Mouse (Mus musculus) adipocyte (in vitro differentiated cells): ENCODE results near the gene Parp9.
"Not testable (repeated sequence)": the region's sequence is repeated elsewhere in the genome, so short reads cannot be mapped to it uniquely, and the experiment has no call there.

Experiments
- DNase-seq: peaks from one replicate; pipeline ENCODE4 v3.0.0-alpha.2; 2016; ENCODE audit warnings: low spot score

Gene Parp9

DNA sequence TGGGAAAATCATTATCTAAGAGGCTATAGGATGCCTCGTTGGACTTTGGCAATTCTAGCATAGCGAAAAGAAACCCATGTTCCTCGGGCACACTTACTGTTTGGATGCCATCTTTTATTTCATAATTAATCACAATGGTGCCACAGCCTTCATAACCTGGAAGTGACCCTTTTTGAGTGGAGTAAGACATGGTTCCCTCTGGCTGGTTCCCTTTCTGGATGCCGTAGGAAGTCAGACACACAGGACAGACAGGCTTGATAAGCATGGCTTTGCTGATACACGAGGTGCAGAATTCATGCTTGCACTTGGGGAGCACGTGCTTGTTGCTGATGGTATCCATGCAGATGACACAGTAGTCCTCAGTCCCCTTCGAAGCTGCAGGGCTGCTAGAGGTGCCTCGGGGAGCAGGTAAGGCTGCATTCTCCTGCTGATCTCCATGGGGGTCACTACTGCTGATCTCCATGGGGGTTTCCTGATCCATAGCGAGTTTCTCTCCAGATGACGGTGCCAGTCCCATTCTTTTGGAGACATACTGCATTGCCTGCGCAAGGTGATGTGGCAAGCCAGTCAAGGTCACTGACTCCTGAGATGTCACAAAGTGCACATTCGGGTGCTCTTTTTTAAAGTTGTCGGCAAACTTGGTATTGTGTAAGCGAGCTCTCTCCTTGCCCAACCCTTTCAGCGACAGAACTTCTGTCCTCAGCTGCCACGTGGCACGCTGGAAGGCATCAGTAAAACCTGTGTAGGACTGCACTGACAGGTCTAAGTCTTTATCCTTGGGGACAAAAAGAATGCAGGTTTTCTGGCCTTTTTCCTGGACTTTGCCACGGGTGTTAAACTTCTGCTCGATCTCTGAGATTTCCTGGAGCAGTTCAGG is 5.9 kb upstream of the Parp9 start:
- DNase-seq: no peak

DNA sequence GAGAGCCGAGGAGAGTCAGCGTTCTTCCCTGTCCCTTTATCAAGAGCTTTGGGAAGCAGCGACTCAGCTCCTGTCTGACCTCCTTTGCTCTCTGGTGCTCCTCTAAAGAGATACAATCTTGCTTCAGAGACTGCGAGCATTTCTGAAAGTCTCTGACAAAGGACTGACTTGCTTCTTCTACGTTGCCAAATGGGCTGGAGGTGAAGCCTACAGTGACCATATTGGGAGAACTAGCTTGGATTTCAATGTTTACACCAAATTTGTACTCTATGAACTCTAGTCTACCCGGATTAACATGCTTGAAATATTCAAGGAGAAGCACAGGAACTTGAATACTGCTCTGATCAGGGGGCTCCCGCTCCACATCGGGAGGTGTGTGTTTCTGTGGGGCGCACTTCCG is 5.1 kb upstream of the Parp9 start:
- DNase-seq: peak; percentile 53

DNA sequence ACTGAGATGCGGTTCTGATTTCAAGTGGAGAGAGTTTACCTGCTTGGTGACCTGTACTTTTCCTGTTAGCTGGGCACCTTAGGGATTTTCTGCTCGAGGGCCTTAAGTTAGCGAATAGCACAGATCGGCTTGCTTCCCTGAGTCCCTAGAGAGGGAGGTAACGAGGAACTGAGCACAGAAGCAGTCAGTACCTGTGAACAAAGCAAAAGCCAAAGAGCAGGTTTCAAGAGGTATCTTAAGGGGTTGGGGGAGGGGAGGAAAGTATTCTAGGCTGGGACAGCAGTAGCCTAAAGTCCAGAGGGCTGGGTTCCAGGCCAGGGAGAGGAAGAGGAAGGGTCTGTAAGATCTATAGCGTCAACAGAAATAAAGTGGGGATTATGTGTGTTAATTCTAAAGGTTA is 991 bp downstream of the Parp9 start:
- DNase-seq: no peak

DNA sequence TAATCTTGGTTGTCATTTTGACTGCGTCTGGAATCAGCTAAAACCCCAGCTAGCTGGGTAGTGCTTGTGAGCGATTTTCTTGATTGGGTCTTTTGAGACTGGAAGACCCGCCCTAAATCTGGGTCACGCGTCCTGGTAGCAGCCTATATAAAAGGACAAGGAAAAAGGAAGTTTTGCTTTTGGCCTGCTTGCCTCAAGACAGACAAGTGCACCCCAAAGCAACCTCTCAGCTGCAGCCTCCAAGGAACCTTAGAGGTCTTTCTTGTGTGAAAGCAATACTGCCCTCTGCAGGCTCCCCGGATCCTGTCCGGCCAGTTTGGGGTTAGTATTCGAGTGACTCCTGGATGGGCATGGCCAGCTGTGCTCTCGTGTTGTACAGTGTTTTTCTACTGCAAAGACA is 1.4 kb downstream of the Parp9 start:
- DNase-seq: peak; percentile 97

DNA sequence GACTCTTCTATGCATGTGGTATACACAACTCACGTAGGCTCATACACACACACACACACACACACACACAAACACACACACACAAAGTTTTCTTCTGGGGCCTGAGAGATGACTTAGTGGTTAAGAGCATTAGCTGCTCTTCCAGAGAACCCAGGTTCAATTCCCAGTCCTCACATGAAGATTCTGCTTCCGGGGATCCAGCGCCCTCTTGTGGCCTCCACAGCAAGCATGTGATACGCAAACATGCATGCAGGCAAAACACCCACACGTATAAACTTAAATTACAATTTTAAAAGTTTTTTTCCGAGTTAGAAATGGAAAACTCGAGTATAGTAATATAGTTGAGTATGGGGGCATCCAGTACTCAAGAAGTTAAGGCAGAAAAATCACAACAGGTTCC is 3.1 kb downstream of the Parp9 start:
- no peak for DNase-seq

DNA sequence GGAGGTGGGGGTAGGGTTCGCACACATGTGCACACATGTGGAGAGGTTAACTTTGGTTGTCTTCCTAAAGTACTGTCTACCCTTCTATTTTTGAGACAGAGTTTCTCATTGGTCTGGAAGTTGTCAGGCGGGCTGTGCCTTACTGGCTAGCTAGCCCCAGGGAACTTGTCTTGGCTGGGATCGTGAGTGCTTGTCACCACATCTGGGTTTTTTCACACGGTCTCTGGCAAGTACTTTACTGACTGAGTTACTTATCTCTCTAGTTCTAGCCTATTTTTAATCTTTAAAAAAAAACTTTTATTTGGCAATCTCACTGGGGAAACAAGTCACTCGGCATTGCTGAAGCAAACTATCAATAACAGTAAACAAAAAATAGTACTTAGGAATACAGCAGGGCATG is 11.0 kb downstream of the Parp9 start:
- peak; percentile 85 for DNase-seq

DNA sequence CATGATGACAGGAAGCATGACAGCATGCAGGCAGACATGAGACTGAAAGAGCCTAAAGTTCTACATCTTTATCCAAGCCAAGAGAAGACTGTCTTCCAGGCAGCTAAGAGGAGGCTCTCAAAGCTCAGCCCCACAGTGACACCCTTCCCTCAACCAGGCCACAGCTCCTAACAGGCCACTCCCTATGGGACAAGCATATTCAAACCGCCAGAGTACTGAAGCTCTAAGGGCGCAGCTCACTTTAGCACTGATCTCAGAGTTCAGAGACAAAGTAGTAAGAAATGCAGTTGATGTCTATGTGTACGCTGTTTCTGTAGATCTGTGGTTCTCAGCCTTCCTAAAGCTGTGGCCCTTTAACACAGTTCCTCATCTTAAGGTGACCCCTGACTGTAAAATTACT is 12.9 kb downstream of the Parp9 start:
- no peak for DNase-seq

DNA sequence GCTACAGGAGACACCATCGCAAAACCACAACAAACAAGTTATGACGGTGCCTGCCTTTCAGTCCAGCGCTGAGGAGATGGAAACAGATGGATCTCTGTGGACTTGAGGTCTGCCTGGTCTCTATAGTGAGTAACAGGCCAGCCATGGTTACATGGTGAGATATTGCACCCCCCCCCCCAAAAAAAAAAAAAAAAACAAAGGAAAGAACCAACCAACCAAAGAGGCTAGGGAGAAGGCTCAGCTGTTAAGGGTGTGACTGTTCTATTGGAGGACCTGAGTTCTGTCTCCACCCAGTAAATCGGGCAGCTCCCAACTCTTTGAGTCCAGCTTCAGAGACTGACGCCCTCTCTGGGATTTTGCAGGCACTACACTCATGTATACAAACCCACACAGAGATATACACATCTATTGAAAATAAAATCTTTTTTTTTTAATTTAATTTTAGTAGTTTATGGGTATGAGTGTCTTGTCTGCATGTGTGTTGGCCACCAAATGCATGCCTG is 14.4 kb downstream of the Parp9 start:
- no peak for DNase-seq

DNA sequence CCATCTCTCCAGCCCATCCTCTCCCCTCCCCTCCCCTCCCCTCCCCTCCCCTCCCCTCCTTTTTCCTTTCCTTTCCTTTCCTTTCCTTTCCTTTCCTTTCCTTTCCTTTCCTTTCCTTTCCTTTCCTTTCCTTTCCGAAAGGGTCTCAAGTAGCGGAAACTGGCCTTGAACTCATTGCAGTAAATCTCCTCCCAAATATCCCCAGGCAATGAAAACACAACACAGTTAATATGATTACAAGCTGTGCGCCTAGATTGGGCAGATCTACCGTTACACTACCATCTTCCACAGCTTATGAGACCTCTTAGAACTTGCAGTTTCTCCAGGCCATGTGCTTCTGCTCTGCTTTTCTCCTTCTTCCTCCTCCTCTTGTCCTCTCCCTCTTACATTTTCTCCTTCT is 27.7 kb downstream of the Parp9 start:
- DNase-seq: not testable (repeated sequence)

DNA sequence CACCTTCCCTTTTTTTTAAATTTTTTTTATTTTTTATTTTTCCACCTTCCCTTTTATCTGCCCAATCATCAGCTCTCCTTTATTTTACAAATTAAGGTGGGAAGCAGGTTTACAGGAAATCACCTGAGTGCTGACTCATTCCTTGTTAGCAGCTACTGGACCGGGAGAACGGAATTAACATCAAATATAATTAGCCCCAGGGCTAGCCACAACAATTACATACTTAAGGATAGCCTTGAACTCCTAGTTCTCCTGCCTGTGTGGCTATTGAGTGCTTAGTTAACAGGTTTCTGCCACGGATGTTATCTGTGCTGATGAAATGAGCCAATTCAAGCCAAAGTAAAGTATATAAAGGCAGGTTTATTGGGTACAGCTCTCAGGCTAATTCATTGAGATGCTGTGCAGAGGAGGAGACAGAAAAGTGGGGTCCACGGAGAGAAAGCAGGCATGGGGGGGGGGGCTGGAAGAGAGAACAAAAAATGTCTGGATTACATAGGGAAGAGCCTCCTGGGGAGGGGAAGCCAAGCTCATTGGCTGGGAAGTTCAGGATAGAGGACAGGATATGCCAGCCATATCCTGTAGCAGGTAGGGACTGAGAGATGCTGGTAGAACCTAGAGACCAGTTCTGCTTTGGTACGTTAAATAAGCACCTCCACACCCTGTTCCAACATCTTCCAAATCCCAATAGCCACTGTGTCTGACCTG is 28.3 kb downstream of the Parp9 start:
- no peak for DNase-seq

DNA sequence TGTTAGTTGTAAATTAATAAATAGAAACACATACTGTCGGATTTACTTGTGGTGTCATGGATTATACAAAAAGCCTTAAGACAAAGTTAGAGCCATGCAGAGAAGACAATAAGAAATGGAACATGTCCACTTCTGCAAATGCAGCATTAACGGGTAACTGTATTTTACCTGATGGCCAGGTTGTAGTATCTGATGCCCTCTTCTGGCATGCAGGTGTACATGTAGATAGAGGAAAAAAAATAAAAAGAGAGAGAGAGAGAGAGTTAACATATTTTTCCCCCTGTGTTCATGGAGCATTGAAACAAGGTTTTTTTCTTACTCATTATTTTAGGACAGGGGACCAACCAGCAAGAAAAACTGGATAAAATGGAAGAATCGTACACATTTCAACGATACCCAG is 29.0 kb downstream of the Parp9 start:
- no peak for DNase-seq

DNA sequence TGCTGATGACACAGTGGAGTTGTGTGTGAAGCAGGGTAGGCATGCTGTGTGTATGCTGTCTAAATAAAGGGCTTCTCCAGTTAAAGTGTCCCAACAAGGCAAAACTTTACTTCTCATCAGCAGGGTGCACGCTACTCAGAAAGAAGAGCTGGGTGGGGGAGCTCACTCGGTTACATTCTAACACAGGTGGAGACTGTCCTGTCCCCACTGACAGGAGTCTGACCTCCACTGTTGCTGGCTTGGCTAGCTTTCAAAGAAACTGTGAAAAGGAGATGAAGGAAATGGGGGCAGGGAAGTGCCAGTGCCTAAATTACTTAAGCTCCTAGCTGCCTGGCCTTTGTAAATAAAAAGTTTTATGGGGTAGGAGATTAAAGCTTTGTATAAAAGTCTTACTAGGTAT is 29.9 kb downstream of the Parp9 start:
- no peak for DNase-seq

DNA sequence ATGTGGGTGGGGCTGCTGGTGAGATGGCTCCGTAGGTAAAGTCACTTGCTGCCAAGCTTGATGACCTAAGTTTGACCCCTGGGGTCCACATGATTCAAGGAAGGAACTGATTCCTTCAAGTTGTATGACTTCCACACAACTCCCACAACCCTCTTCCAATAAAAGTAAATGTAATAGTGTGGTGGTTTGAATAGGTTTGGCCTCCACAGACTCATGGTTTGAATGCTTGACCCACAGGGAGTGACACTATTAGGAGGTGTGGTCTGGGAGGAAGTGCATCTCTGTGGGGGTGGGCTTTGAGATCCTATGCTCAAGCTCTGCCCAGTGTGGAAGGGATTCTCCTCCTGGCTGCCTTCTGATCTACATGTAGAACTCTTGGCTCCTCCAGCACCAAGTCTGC is 35.8 kb downstream of the Parp9 start:
- DNase-seq: no peak

DNA sequence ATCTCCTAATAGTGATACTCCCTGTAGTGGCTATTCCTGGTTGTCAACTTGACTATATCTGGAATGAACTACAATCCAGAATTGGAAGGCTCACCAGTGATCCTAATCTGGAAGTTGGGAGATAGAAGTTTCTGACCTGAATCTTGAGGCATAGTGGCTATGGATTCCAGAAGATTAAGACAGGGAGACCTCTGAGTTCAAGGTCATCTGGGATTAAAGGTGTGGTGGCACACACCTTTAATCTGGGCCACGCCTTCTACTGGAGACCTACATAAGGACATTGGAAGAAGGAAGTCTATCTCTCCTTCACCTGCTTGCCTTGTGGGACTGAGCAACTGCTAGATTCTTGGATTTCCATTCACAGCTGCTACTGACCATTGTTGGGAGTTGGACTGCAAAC is 40.2 kb downstream of the Parp9 start, which contains the start of gene Kpna1:
Kpna1 (plus strand) TSS at position 301 of the 400 bp plus-strand sequence.
- DNase-seq: not testable (repeated sequence)

DNA sequence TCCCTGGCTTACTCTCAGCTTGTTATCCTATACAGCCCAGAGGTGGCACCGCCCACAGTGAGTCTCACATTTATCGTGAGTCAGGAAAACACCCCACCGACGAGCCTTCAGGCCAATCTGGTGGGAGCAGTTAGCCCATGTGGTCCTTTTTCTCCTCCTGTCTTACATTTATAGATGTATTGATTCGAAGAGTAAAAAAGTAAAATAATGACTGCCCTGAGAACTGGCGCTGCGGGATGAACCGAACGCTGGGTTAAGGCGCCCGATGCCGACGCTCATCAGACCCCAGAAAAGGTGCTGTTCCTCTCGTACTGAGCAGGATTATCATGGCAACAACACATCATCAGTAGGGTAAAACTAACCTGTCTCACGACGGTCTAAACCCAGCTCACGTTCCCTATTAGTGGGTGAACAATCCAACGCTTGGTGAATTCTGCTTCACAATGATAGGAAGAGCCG is 43.1 kb downstream of the Parp9 start:
- peak; percentile 100 for DNase-seq

DNA sequence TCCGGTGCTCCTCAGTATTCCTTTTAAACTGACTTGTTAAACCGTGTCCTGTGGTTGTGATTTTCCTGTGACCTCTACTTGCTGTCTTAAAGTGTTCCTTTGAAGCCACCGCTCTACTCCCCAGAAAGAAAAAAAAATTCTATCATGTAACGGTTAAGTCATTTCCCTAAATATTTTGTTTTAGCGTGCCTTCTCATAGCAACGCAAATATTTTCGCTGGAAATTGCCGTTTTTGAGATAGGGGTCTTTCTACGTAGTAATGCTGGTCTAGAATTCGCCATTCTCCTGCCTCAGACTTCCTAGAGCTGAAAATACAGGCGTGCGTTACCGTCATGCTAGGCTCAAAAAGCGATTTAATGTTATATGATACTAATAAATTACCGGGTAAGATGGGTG is 44.2 kb downstream of the Parp9 start:
- DNase-seq: no peak

DNA sequence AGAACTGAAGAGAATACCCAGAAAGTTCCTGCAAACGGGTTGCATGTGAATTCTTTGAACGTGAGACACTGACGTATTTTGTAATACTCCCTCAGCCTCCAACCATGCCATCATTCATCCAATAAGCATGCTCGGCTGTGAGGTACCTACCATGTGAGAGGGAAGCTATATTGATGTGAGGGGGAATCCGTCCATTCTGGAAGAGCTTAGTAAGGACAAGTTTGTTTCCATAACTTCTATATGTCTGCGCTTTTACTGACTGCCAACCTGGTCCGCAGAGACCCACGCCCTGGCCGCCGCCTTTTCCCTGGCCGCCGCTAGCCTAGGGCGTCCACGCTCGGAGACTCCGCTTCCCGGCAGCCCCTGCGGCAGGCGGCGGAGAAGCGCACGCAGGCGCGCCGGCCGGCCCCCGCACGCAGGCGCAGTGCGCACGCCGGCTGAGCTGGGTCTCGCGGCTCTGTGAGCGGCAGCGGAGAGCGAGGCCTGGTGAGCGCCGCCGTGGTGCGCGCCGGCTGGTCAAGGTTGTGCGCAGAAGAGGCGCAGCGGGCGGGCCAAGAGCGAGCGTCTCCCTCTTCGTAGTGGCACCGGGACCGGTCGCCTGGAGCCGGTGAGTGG is 44.7 kb downstream of the Parp9 start:
- peak; percentile 92 for DNase-seq

DNA sequence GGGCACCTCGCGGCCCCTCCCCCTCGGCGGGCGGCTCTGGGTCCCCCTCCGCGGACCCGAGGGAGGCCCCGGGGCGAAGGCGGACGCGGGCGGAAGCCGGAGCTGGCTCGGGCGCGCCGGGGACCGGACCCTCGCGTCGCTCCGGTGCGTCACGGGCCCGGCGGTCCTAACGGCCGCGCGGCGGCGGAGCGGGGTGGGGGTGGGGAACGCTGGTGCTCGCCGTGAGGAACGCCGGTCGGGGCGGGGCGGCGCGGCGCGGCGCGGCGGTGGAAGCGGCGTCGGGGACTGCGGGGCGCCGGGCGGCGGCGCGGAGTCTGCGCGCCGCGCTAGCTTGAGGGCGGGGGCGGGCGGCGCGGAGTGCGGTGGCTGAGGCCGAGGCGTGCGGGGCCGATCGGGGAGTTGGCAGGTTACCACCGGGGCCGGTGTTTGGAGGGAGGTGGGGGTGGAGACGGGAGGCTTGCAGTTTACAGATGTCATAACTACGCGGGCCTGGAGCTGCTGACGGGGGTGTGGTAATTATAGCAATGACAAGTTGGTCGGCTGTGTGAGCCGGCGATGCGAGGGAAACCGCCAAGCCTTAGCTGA is 45.3 kb downstream of the Parp9 start:
- peak; percentile 69 for DNase-seq

DNA sequence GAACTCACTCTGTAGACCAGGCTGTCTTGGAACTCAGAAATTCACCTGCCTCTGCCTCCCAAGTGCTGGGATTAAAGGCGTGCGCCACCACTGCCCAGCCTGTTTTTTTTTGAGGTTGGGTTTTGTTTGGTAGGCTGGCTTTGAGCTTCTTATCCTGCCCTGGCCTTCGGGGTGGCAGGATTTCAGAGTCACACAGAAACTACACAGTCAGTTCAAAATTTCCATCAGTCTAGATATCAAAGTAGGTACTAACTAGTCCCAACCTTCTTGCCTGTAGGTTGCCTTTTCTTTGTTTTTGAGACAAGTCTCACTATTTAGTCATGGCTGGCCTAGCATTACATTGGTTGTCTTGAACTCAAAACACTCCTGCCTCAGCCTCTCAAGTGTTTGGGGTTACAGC is 46.2 kb downstream of the Parp9 start:
- DNase-seq: no peak

DNA sequence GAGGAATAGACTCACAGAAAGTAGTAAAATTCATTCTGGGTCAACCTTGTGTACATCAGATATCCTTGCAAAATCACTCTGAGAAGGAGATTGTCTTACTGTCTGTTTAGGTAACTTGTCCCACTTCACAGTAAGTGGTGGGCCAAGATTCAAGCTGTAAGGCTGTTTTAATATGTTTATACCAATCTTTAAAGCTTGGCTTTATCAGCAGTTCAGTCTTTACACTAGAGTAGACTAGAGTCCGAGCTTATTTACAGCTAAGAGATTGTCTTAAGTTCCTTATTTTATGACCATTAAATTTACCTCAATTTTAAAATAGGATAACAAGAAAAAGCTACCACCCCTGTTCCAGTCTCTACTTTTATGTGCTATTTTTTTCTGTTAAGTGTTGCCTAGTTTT is 49.7 kb downstream of the Parp9 start:
- DNase-seq: no peak

DNA sequence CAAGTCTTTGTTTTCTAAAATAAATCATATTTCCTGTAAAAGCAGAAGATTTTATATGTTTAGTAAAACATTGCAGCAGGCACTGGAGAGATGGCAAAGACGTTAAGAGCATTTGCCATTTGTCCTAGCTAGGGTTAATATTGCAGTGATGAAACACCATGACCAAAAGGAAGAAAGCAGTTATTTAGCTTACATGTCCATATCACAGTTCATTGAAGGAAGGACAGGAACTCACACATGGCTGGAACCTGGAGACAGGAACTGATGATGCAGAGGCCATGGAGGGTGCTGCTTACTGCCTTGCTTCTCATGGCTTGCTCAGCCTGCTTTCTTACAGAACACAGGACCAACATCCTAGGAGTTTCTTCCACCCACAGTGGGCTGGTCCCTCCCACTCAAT is 54.1 kb downstream of the Parp9 start:
- DNase-seq: no peak

DNA sequence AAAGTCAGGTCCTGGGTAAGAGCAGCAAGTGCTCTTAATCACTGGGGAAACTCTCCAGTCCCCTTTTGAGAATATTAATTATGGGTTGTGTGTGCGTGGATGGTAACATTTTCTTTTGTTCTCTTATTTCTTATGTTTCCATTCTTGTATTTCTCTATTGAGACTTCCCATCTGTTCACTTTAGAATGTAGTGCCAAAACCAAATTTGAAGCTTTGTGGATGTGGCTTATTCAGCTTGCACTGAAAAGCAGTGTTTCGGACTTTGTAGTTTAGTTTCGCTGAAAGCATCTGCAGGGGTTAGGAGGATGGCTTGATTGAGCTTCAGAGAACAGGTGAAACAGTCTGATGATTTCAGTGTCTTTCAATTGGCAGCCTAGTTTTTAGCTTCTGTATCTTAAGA is 55.0 kb downstream of the Parp9 start:
- DNase-seq: no peak
